Mouse (Mus musculus) adrenal gland, postnatal 4 days (tissue): ENCODE results near the gene Otog. TPM values are rescaled to one million over a fixed set of nuclear protein-coding genes. Genes with fewer than 3 reads are reported as not detected.

Source experiments
- DNase-seq, 2 experiments: peaks; one replicate each; pipeline ENCODE4 v3.0.0; 2021 to 2022; ENCODE audit warnings: low spot score in 2 of 2, mixed read lengths in 2 of 2
- total RNA-seq, 2 experiments: library from RNA; stranded (reverse); gene quantifications; 2 replicates each; pipeline ENCODE4 v1.2.3; 2021

The Otog gene
- total RNA-seq, 2 experiments from 2014 or later: not detected

- DNase-seq: no peak
Measured at GRCm38 (mm10) chr7:46282276-46282675, 41.5 kb downstream of the Otog start.

- peak; percentile 20 to 40 for DNase-seq
Measured at GRCm38 (mm10) chr7:46283681-46284080, 42.9 kb downstream of the Otog start.

GRCm38 (mm10) chr7:46285161-46285839 lies 44.5 kb downstream of the Otog start:
- no peak for DNase-seq

- DNase-seq: no peak
Measured at GRCm38 (mm10) chr7:46286391-46286790, 45.6 kb downstream of the Otog start.

DNA sequence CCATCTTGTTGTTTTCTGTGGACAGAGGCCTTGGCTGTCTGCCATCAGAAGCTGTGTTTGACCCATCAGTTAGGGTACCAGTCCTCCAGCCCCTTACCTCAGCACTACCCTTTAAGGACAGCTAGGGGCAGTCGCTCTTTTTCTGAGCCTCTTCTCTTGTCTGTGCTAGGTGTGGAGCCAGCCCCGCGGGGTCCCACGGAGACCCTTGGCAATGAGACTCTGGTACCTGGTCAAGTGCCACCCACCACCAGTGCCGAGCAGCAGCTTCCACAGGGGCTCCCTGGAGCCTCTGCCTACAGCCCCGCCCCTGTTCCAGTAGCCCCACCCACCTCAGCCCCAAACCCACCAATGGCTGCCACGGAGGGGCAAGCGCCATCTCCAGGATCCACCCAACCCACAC lies 46.3 kb downstream of the Otog start:
- DNase-seq: no peak

DNA sequence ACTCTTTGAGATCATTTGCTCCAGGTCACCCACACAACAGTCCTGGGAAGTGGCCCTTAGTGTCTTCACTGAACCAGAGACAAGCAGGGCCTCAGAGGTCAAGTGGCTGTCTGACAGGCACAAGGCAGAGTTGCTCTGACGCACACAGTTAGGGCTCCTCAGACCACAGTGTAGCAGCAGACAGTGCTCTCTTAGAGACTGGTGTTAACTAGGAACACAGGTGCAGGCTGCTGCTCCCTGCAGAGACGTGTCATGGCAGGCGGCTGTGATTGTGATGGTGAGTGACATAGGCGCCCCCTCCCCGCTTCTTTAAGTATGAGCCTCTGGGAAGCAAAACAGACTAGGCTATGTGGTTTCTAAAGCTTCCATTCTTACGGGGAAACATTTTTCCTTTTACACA lies 55.5 kb downstream of the Otog start:
- DNase-seq: no peak

GRCm38 (mm10) chr7:46301031-46301632 lies 60.3 kb downstream of the Otog start:
- no peak for DNase-seq

DNA sequence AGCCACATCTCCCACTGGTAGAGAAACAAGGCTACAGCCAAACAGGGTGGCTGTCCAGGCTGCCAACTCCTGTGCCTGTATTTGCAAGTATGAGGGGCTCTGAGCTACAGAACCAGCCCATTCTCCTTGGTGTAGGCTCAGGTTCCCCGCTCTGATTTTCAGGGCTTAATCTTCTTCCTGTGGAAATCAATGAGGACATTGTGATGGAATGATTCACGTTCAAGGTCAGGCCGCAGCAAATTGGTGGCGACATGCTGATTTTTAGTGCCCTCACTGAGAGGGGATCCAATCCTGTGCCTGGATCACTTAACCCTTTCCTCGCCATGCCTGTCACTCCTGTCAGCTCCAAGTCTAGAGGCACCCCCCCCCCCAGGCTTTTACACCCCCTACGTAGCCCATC lies 72.7 kb downstream of the Otog start:
- DNase-seq: no peak

GRCm38 (mm10) chr7:46314220-46315009 lies 73.6 kb downstream of the Otog start:
- no peak for DNase-seq

GRCm38 (mm10) chr7:46315692-46316091 lies 74.9 kb downstream of the Otog start:
- no peak for DNase-seq

DNA sequence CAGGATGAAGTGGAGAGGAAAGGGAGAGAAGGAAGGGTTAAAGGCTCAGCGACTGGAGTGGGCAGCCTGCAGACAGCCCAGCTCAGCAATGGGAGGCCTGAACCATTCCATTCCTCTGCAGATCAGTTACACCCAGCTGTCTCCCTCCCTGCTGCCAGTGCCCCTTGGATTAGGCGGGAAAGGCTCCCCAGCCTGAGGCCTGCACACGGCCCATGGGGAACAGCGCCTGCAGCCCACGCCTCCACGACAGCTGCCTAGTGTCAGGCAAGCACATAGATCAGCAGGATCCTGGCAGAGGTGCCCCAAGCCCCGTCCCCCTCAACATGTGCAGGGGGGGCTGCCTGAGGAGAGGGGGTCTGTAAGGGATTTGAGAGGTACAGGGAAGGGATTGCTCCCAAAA lies 76.2 kb downstream of the Otog start:
- DNase-seq: no peak

- no peak for DNase-seq
Measured at GRCm38 (mm10) chr7:46321242-46321641, 80.5 kb downstream of the Otog start.

GRCm38 (mm10) chr7:46327896-46328295 lies 87.1 kb downstream of the Otog start:
- DNase-seq: no peak

DNA sequence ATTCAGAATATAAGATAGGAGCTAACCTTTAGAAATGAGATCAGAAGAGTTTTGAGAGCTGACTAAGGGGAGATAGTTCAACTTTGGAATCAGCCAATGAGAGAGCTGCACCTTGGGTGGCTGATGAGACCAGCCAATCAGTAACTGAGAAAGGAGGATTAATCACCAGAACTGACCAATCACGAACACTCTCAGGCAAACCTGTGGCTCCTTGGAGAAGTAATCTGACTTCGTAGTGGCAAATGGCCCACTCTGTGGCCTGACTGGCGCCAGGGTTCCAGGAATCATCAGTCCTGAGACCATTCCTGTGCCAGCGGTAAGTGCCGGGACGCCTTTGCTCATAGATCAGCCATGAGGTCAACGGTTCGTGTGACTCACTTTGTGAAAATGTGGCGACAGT lies 96.6 kb downstream of the Otog start:
- no peak for DNase-seq

- no peak for DNase-seq
Measured at GRCm38 (mm10) chr7:46339818-46340217, 99.0 kb downstream of the Otog start.

- DNase-seq: no peak
Measured at GRCm38 (mm10) chr7:46340295-46340694, 99.5 kb downstream of the Otog start.

DNA sequence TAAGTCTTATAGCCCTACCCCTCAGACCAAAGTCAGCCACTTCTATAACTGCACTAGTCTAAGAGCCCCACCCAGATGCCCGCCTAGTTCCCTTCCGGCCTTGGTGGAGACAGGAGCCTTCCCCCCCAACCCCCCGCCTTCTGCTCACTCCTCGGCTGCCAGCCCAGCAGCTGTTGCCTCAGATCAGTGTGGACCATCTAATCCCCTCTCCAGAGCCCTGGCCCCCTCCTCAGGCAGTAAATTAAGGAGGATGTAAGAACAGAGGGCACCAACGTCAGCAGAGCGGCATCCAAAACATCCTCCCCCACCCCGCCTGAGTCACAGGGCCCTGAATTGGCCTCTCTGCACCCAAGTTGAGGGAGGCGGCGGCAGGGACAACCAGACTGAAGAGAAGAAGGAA lies 100.7 kb downstream of the Otog start:
- DNase-seq: no peak

DNA sequence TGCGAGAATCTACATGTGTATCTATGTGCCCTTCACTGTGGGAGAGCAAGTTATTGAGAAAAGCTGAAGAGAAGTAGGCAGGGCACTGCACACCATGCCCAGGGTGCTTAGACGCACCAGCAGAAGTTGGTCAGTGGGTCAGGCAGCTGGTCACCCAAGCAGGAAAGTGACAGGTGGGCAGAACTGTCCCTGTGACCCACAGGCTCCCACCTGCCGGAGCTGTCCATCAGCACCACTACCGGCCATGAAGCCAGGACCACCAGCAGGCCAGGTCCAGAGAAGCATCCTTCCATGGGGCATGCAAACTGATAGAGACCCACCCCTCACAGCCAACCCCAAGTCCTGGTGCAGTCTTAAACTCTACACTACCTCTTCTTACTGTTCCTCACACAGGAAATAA lies 106.9 kb downstream of the Otog start:
- DNase-seq: no peak

DNA sequence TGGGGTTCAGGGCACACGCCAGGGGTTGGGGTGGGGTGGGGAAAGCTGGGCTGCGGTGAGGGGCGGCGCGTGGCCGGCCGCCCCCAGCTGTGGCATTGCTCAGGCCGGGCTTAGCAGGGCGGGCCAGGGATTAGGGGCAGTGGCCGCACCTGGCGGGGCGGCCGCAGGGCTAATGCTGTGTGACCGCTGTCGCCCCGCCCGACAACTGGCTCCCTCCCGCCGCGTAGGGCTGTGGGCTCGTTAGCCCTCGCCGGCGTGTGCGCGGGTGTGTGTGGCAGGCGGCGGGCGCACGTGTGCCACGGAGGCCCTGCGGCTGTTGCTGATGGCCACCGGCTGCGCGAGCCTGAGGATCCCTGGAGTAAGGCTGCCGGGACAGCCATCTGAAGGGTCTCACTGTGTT lies 108.0 kb downstream of the Otog start:
- no peak for DNase-seq

GRCm38 (mm10) chr7:46350119-46350702 lies 109.4 kb downstream of the Otog start:
- DNase-seq: no peak

DNA sequence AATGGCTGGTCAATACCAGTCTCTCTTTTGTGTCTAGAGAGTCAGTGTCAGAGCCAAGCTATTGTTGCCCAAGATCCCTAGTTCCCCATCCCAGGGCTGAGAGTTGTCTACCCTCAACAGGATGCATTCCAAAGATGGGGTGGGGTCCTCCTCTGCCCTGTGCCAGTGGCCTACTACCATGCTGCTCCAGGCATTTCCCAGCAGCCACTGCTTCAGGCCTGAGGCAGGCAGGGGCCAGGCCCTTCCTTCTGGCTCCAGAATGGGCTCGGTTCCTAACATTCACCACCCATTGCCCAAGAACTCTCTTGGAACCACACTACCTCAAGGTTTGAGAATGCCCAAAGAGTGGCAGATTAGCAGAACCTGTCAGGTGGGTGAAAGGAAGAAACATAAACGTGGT lies 112.0 kb downstream of the Otog start:
- DNase-seq: no peak

- DNase-seq: no peak
Measured at GRCm38 (mm10) chr7:46353216-46353615, 112.4 kb downstream of the Otog start.
